Mouse (Mus musculus): Measurements from ENCODE around the gene Cd180. TPM values are rescaled to one million over a fixed set of nuclear protein-coding genes. Genes with fewer than 3 reads are reported as not detected.

Gene Cd180
- polyA plus RNA-seq, 1 experiment from 2014 or later = 0.49 TPM

- no peak for ATAC-seq (replicated peaks; ENCODE audit: insufficient number of reproducible peaks, low FRiP score, low TSS enrichment)
- H3K27me3 ChIP-seq (ENCODE audit: control insufficient read depth, insufficient read depth, low read length) = no peaks in the 10 kb centered on the region
- no peaks in the 10 kb centered on the region for H3K9me3 ChIP-seq (replicated peaks; ENCODE audit: control insufficient read depth, low read length)
- H3K27ac ChIP-seq (ENCODE audit: low read depth, low read length) = no peak overlapping the region
- H3K4me1 ChIP-seq (ENCODE audit: control insufficient read depth, insufficient read depth, low read length) = no peaks in the 10 kb centered on the region
- H3K9ac ChIP-seq (ENCODE audit: low read depth, low read length) = no peak overlapping the region
- H3K4me3 ChIP-seq (ENCODE audit: low read depth, low read length) = no peak overlapping the region
- 76% methylated on average over 6 of the region's 6 CpGs for WGBS (ENCODE audit: insufficient replicate concordance)
- no peaks in the 10 kb centered on the region for H3K36me3 ChIP-seq (ENCODE audit: control insufficient read depth, insufficient read depth, low read length)
- H3K4me2 ChIP-seq = no peak overlapping the region
Measured at GRCm38 (mm10) chr13:102689201-102690090, 3.9 kb upstream of the Cd180 start.

- whole genome bisulfite sequencing (ENCODE audit: insufficient replicate concordance) = 82% methylated on average over 5 of the region's 5 CpGs
- no peak overlapping the region for H3K4me3 ChIP-seq (ENCODE audit: low read depth, low read length)
- no peaks in the 10 kb centered on the region for H3K27me3 ChIP-seq (ENCODE audit: control insufficient read depth, insufficient read depth, low read length)
- no peaks in the 10 kb centered on the region for H3K36me3 ChIP-seq (ENCODE audit: control insufficient read depth, insufficient read depth, low read length)
- H3K9me3 ChIP-seq (replicated peaks; ENCODE audit: control insufficient read depth, low read length) = no peaks in the 10 kb centered on the region
- no peak for ATAC-seq (replicated peaks; ENCODE audit: insufficient number of reproducible peaks, low FRiP score, low TSS enrichment)
- no peak overlapping the region for H3K9ac ChIP-seq (ENCODE audit: low read depth, low read length)
- H3K4me1 ChIP-seq (ENCODE audit: control insufficient read depth, insufficient read depth, low read length) = no peaks in the 10 kb centered on the region
- H3K27ac ChIP-seq (ENCODE audit: low read depth, low read length) = no peak overlapping the region
- H3K4me2 ChIP-seq = no peak overlapping the region
Measured at GRCm38 (mm10) chr13:102690184-102690583, 3.2 kb upstream of the Cd180 start.

GRCm38 (mm10) chr13:102691408-102692150 is 1.8 kb upstream of the Cd180 start:
- Histone ChIP-seq H3K27me3 (ENCODE audit: control insufficient read depth, insufficient read depth, low read length) (no peaks in the 10 kb centered on the region), H3K9ac (ENCODE audit: low read depth, low read length) (no peak overlapping the region), H3K27ac (ENCODE audit: low read depth, low read length) (no peak overlapping the region), H3K4me2 (no peak overlapping the region), H3K36me3 (ENCODE audit: control insufficient read depth, insufficient read depth, low read length) (no peaks in the 10 kb centered on the region), H3K9me3 (replicated peaks; ENCODE audit: control insufficient read depth, low read length) (no peaks in the 10 kb centered on the region), H3K4me1 (ENCODE audit: control insufficient read depth, insufficient read depth, low read length) (no peaks in the 10 kb centered on the region), H3K4me3 (ENCODE audit: low read depth, low read length) (no peak overlapping the region)
- 77% methylated on average over 11 of the region's 11 CpGs for WGBS (ENCODE audit: insufficient replicate concordance)
- no peak for ATAC-seq (replicated peaks; ENCODE audit: insufficient number of reproducible peaks, low FRiP score, low TSS enrichment)

GRCm38 (mm10) chr13:102694154-102694553 is 796 bp downstream of the Cd180 start:
- H3K27ac ChIP-seq (ENCODE audit: low read depth, low read length) = no peak overlapping the region
- H3K27me3 ChIP-seq (ENCODE audit: control insufficient read depth, insufficient read depth, low read length) = no peaks in the 10 kb centered on the region
- H3K36me3 ChIP-seq (ENCODE audit: control insufficient read depth, insufficient read depth, low read length) = no peaks in the 10 kb centered on the region
- H3K9me3 ChIP-seq (replicated peaks; ENCODE audit: control insufficient read depth, low read length) = no peaks in the 10 kb centered on the region
- no peak overlapping the region for H3K4me2 ChIP-seq
- H3K9ac ChIP-seq (ENCODE audit: low read depth, low read length) = no peak overlapping the region
- WGBS (ENCODE audit: insufficient replicate concordance) = 84% methylated on average over 7 of the region's 7 CpGs
- H3K4me1 ChIP-seq (ENCODE audit: control insufficient read depth, insufficient read depth, low read length) = 0 out of 2 replicates have a peak, but pooled peaks cover 5% of the 10 kb centered on the region
- no peak for ATAC-seq (replicated peaks; ENCODE audit: insufficient number of reproducible peaks, low FRiP score, low TSS enrichment)
- H3K4me3 ChIP-seq (ENCODE audit: low read depth, low read length) = no peak overlapping the region

GRCm38 (mm10) chr13:102695121-102695905 is 2.0 kb downstream of the Cd180 start:
- H3K27ac ChIP-seq (ENCODE audit: low read depth, low read length) = no peak overlapping the region
- no peaks in the 10 kb centered on the region for H3K9me3 ChIP-seq (replicated peaks; ENCODE audit: control insufficient read depth, low read length)
- ATAC-seq (replicated peaks; ENCODE audit: insufficient number of reproducible peaks, low FRiP score, low TSS enrichment) = no peak
- 62% methylated on average over 7 of the region's 7 CpGs for WGBS (ENCODE audit: insufficient replicate concordance)
- no peak overlapping the region for H3K4me2 ChIP-seq
- 0 out of 2 replicates have a peak, but pooled peaks cover 5% of the 10 kb centered on the region for H3K4me1 ChIP-seq (ENCODE audit: control insufficient read depth, insufficient read depth, low read length)
- no peak overlapping the region for H3K9ac ChIP-seq (ENCODE audit: low read depth, low read length)
- H3K4me3 ChIP-seq (ENCODE audit: low read depth, low read length) = no peak overlapping the region
- no peaks in the 10 kb centered on the region for H3K36me3 ChIP-seq (ENCODE audit: control insufficient read depth, insufficient read depth, low read length)
- H3K27me3 ChIP-seq (ENCODE audit: control insufficient read depth, insufficient read depth, low read length) = no peaks in the 10 kb centered on the region

GRCm38 (mm10) chr13:102698335-102698734 is 5.0 kb downstream of the Cd180 start:
- peak overlapping the region; percentile 49 for H3K9ac ChIP-seq (ENCODE audit: low read depth, low read length)
- no peak for ATAC-seq (replicated peaks; ENCODE audit: insufficient number of reproducible peaks, low FRiP score, low TSS enrichment)
- no peaks in the 10 kb centered on the region for H3K27me3 ChIP-seq (ENCODE audit: control insufficient read depth, insufficient read depth, low read length)
- H3K9me3 ChIP-seq (replicated peaks; ENCODE audit: control insufficient read depth, low read length) = no peaks in the 10 kb centered on the region
- H3K4me1 ChIP-seq (ENCODE audit: control insufficient read depth, insufficient read depth, low read length) = 0 out of 2 replicates have a peak, but pooled peaks cover 5% of the 10 kb centered on the region
- H3K27ac ChIP-seq (ENCODE audit: low read depth, low read length) = peak overlapping the region; percentile 73
- H3K4me2 ChIP-seq = peak overlapping the region; percentile 54
- 29% methylated on average over 10 of the region's 10 CpGs for WGBS (ENCODE audit: insufficient replicate concordance)
- no peak overlapping the region for H3K4me3 ChIP-seq (ENCODE audit: low read depth, low read length)
- no peaks in the 10 kb centered on the region for H3K36me3 ChIP-seq (ENCODE audit: control insufficient read depth, insufficient read depth, low read length)

GRCm38 (mm10) chr13:102698751-102699323 is 5.5 kb downstream of the Cd180 start:
- Histone ChIP-seq H3K27me3 (ENCODE audit: control insufficient read depth, insufficient read depth, low read length) (no peaks in the 10 kb centered on the region), H3K9ac (ENCODE audit: low read depth, low read length) (peak overlapping the region; percentile 49), H3K36me3 (ENCODE audit: control insufficient read depth, insufficient read depth, low read length) (no peaks in the 10 kb centered on the region), H3K4me3 (ENCODE audit: low read depth, low read length) (no peak overlapping the region), H3K4me2 (peak overlapping the region; percentile 54), H3K27ac (ENCODE audit: low read depth, low read length) (peak overlapping the region; percentile 73), H3K4me1 (ENCODE audit: control insufficient read depth, insufficient read depth, low read length) (0 out of 2 replicates have a peak, but pooled peaks cover 5% of the 10 kb centered on the region), H3K9me3 (replicated peaks; ENCODE audit: control insufficient read depth, low read length) (no peaks in the 10 kb centered on the region)
- 38% methylated on average over 14 of the region's 14 CpGs for WGBS (ENCODE audit: insufficient replicate concordance)
- ATAC-seq (replicated peaks; ENCODE audit: insufficient number of reproducible peaks, low FRiP score, low TSS enrichment) = peak; percentile 52; the same call in 1 of the 2 replicates

- H3K4me1 ChIP-seq (ENCODE audit: control insufficient read depth, insufficient read depth, low read length) = 0 out of 2 replicates have a peak, but pooled peaks cover 5% of the 10 kb centered on the region
- no peak overlapping the region for H3K4me3 ChIP-seq (ENCODE audit: low read depth, low read length)
- H3K27me3 ChIP-seq (ENCODE audit: control insufficient read depth, insufficient read depth, low read length) = no peaks in the 10 kb centered on the region
- H3K36me3 ChIP-seq (ENCODE audit: control insufficient read depth, insufficient read depth, low read length) = no peaks in the 10 kb centered on the region
- WGBS (ENCODE audit: insufficient replicate concordance) = 80% methylated on average over 5 of the region's 5 CpGs
- no peaks in the 10 kb centered on the region for H3K9me3 ChIP-seq (replicated peaks; ENCODE audit: control insufficient read depth, low read length)
- ATAC-seq (replicated peaks; ENCODE audit: insufficient number of reproducible peaks, low FRiP score, low TSS enrichment) = no peak
- no peak overlapping the region for H3K9ac ChIP-seq (ENCODE audit: low read depth, low read length)
- no peak overlapping the region for H3K4me2 ChIP-seq
- H3K27ac ChIP-seq (ENCODE audit: low read depth, low read length) = no peak overlapping the region
Measured at GRCm38 (mm10) chr13:102700176-102700575, 6.8 kb downstream of the Cd180 start.

Data from heart, embryonic 11.5 days (tissue).